Mouse (Mus musculus): ENCODE measurements around the gene Mfrp.

The Mfrp gene

GRCm38 (mm10) chr9:44101490-44101889 lies at the start of gene Mfrp:
Gene Mfrp (plus strand): TSS chr9:44101729.
- DNase-seq (ENCODE audit: low spot score in 2 of 2), result no peak

GRCm38 (mm10) chr9:44052855-44053254 lies 48.7 kb upstream of the Mfrp start:
- no peak for DNase-seq (ENCODE audit: low spot score in 2 of 2)

- DNase-seq (ENCODE audit: low spot score in 2 of 2), result no peak
Observed at GRCm38 (mm10) chr9:44053936-44054335, 47.6 kb upstream of the Mfrp start.

GRCm38 (mm10) chr9:44058606-44059005 lies 42.9 kb upstream of the Mfrp start:
- DNase-seq (ENCODE audit: low spot score in 2 of 2), result no peak

DNA sequence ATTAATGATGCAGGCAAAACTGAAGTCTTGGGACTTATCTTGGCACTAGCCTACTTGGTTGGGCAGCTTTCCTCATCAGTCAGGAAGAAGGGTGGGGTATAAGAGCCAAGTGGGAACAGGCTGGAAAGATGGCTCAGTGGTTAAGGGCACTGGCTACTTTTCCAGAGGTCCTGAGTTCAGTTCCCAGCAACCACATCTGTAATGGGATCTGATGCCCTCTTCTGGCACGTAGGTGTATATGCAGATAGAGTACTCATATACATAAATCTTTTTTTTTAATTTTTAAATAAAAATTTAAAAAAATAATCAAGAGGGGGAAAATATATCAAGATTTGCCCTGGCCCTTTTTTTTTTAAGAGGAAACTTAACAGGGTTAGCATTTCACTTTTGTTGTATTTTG lies 36.4 kb upstream of the Mfrp start:
- DNase-seq (ENCODE audit: low spot score in 2 of 2), result peak in 1 of 2 experiments; percentile 23

DNA sequence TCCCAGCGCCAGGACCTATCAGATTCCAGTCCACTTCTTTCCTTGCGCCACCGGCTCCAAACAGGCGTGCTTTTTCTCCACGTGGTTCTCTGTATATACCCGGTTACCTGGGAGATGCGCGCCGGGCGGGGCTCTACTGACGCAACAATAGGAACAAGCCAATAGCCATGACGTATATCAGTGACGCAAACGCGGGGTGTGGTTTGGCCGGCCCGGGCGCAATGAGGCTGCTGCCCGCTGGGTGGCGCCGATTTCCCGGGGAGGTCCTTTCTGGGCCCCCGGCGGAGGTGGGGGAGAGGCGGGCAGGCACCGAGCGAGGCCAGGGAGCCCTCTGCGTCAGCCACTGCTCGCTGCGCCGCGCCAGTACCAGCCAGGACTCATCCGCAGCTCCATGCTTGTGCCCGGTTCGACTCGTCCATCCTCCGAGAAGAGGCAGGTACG lies 34.7 kb upstream of the Mfrp start, which contains the start of gene Usp2:
TSS of gene Usp2 (plus strand) at position 237 of the 441 bp plus-strand sequence.
- peak; percentile 99 to 100 for DNase-seq (ENCODE audit: low spot score in 2 of 2)

DNA sequence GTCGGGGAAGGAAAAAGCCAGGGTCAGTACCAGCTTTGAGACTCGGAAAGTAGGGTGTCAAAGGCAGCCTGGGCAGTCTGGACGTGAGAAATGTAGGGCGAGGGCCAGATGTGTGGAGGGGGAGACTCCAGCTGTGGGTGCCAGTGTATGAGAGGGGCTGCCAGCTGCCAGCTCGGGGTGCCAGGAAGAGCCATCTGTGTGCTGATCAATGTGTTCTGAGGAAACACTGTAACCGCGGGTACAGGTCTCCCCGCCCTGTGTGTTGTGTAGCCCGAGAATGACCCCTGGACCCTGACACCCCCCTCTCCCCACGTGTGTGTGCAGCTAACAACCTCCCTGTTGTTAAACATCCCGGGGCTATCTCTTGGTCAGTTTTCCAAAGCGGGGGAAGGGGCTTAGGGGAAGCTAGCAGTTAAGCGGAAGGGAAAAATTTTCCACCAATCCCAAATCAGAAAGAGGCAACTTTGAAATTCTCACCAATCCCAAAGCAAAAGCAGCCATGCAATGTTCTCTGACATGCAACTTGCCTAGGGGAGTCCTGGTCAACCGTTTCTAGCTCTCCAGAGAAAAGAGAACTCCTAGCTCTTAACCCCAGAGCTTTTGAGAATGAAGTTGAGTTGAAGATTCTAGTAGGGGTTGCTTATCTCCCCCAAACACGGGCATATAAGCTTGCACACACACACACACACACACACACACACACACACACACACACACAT lies 34.1 kb upstream of the Mfrp start:
- DNase-seq (ENCODE audit: low spot score in 2 of 2), result no peak

DNA sequence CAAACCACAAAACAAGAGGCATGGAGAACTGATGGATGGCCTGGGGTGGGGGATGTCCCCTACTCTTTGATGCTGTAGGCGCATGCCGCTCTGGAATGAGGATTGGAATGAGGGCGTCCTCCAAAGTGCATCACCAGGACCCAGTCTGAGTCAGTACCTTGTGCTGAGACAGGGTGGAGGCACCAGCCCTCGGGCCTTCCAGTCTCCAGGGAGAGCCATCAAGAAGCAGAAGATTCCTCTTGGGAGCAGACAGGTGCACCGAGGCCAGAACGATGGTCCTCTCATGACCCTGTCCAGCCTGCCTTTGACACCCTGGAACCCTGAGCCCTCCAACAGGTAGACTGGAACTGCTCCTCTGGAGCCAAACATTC lies 33.6 kb upstream of the Mfrp start:
- DNase-seq (ENCODE audit: low spot score in 2 of 2), result peak in 1 of 2 experiments; percentile 39

DNA sequence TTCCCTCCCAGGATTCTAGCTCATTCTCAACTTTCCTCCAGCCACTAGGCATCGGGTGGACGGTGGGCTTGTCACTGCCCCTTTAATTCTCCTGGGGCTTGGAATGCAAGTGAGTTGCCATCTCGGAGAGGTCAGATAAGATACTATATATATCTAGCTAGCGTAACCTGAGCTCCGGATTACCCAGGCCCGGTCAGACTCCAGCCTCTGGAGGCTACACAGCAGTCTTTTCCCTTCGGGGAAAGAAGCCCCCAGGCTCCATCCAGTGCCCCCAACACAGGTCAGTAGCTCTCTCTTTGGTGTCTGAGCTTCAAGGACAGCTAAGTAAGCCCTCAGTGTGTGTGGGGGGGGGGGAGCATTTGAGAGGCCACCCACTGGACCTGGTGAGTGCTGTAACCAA lies 32.3 kb upstream of the Mfrp start:
- DNase-seq (ENCODE audit: low spot score in 2 of 2), result peak in 1 of 2 experiments; percentile 21

- peak in 1 of 2 experiments; percentile 26 for DNase-seq (ENCODE audit: low spot score in 2 of 2)
Observed at GRCm38 (mm10) chr9:44070113-44070843, 31.3 kb upstream of the Mfrp start.

DNA sequence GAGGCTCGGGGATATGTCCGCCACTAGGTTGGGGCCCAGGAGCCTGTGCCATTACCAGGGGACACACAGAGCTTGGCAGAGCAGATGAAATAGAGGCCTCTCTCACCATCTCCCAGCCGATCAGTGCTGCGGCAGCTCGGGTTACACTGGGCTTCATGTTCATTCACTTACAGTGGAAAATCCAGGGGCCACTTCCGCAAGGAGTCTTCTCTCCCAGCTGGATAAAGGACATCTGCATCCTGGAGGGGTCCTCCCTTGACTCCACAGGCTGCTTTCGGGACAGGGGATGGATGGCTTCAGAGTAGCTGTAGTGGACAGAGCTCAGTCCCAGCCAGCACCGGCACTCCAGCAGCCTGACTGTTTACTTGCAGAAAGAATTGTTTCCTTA lies 30.7 kb upstream of the Mfrp start:
- no peak for DNase-seq (ENCODE audit: low spot score in 2 of 2)

- DNase-seq (ENCODE audit: low spot score in 2 of 2), result peak; percentile 72 to 83
Observed at GRCm38 (mm10) chr9:44071914-44072598, 29.5 kb upstream of the Mfrp start.

- peak in 1 of 2 experiments; percentile 65 for DNase-seq (ENCODE audit: low spot score in 2 of 2)
Observed at GRCm38 (mm10) chr9:44072599-44072915, 29.0 kb upstream of the Mfrp start.

- peak in 1 of 2 experiments; percentile 27 for DNase-seq (ENCODE audit: low spot score in 2 of 2)
Observed at GRCm38 (mm10) chr9:44073115-44073514, 28.4 kb upstream of the Mfrp start.

GRCm38 (mm10) chr9:44074395-44075275 lies 26.9 kb upstream of the Mfrp start:
- peak in 1 of 2 experiments; percentile 26 for DNase-seq (ENCODE audit: low spot score in 2 of 2)

GRCm38 (mm10) chr9:44075276-44075995 lies 26.1 kb upstream of the Mfrp start:
- DNase-seq (ENCODE audit: low spot score in 2 of 2), result peak in 1 of 2 experiments; percentile 27

- DNase-seq (ENCODE audit: low spot score in 2 of 2), result peak in 1 of 2 experiments; percentile 26
Observed at GRCm38 (mm10) chr9:44075996-44076763, 25.3 kb upstream of the Mfrp start.

GRCm38 (mm10) chr9:44076764-44077120 lies 24.8 kb upstream of the Mfrp start:
- peak; percentile 67 to 74 for DNase-seq (ENCODE audit: low spot score in 2 of 2)

GRCm38 (mm10) chr9:44077266-44077910 lies 24.1 kb upstream of the Mfrp start:
- no peak for DNase-seq (ENCODE audit: low spot score in 2 of 2)

Measured in right cerebral cortex, postnatal 10 days (tissue).